ENCODE assay signal across 18 mouse cellular contexts in genomic region chr6:112062956-112063355, GRCm38 (mm10).
"Had no signal": no experiment of that assay in that cellular context is flagged by ENCODE, and none has a peak within 500 bp of the region (broad histone marks: within the 10 kb centered on the region; RNA-seq: fewer than 3 reads in every experiment).

No protein-coding gene starts in this region.

- H3K9ac ChIP-seq: liver, postnatal 0 days; lung, embryonic 15.5 days; midbrain, embryonic 13.5 days; neural tube, embryonic 12.5 days had no signal

- ATAC-seq: liver, postnatal 0 days; lung, postnatal 0 days; midbrain, embryonic 13.5 days; midbrain, embryonic 16.5 days had no signal

- H3K4me2 ChIP-seq: lung, embryonic 15.5 days; midbrain, embryonic 11.5 days; midbrain, embryonic 13.5 days; neural tube, embryonic 12.5 days had no signal

- H3K36me3 ChIP-seq: lung, embryonic 15.5 days; midbrain, embryonic 13.5 days; neural tube, embryonic 12.5 days had no signal

- H3K9me3 ChIP-seq: lung, embryonic 15.5 days; midbrain, embryonic 13.5 days; neural tube, embryonic 12.5 days had no signal

- H3K27me3 ChIP-seq: lung, embryonic 15.5 days; megakaryocyte, embryonic 14.5 days; midbrain, embryonic 13.5 days; neural tube, embryonic 12.5 days had no signal

- H3K27ac ChIP-seq: lung, embryonic 15.5 days; macrophage; midbrain, embryonic 13.5 days; neural tube, embryonic 12.5 days had no signal

- DNase-seq: liver, postnatal 0 days; lung, adult 2 months; lung, postnatal 14 days; lung, postnatal 36 days; right cerebral cortex, postnatal 14 days; right cerebral cortex, postnatal 4 days; spleen, adult 18-20 months; thymus, adult 18-20 months; thymus, postnatal 14 days; thymus, postnatal 36 days had no signal

- H3K4me3 ChIP-seq: lung, embryonic 15.5 days; megakaryocyte, embryonic 14.5 days; midbrain, embryonic 13.5 days; neural tube, embryonic 12.5 days had no signal

- H3K4me1 ChIP-seq: lung, embryonic 15.5 days; megakaryocyte, embryonic 14.5 days; midbrain, embryonic 13.5 days; neural tube, embryonic 12.5 days had no signal
